Mouse (Mus musculus): ENCODE measurements around the gene Hectd4. TPM values are rescaled to one million over a fixed set of nuclear protein-coding genes. Genes with fewer than 3 reads are reported as not detected.
A peak's percentile ranks its signal among the peaks of the same experiment; 100 is the strongest.
"Not testable (repeated sequence)": the region's sequence is repeated elsewhere in the genome, so short reads cannot be mapped to it uniquely, and the experiment has no call there.

The Hectd4 gene
- polyA plus RNA-seq, 1 experiment from 2014 or later = 35.4 TPM

DNA sequence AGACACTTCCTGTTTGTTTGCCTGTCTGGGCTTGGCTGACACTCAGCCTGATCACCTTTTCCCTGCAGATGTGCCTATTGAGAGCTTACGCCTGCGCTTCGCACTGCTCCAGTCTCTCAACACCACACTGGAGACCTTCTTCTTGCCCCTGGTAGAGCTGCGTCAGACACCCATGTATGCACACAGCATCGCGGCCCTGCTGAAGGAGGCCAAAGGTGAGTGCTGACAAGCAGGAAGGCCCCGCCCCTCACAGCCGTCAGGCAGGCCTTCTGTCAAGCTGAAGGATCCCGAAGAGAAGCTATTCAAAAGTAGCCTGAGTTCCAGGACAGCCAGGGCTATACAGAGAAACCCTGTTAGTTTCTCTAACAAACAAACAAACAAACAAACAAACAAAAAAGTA, 139.2 kb downstream of the Hectd4 start:
- no peak overlapping the region for H3K4me3 ChIP-seq (replicated peaks; ENCODE audit: low read depth, low read length)
- H3K4me1 ChIP-seq (ENCODE audit: control insufficient read depth, insufficient read depth, low read length) = no peaks in the 10 kb centered on the region
- H3K9me3 ChIP-seq (ENCODE audit: control insufficient read depth, low read length) = no peaks in the 10 kb centered on the region
- no peak overlapping the region for H3K9ac ChIP-seq (replicated peaks; ENCODE audit: low read length)
- H3K36me3 ChIP-seq (ENCODE audit: control insufficient read depth, insufficient read depth, low read length) = peaks cover 99% of the 10 kb centered on the region
- ATAC-seq (ENCODE audit: low FRiP score, low TSS enrichment) (no peak), DNase-seq (no peak)
- H3K4me2 ChIP-seq (ENCODE audit: low read length) = no peak overlapping the region
- 80% methylated on average over 9 of the region's 9 CpGs for WGBS
- no peak overlapping the region for H3K27ac ChIP-seq (replicated peaks; ENCODE audit: low read depth, low read length)
- no peaks in the 10 kb centered on the region for H3K27me3 ChIP-seq (ENCODE audit: control insufficient read depth, insufficient read depth, low read length)

DNA sequence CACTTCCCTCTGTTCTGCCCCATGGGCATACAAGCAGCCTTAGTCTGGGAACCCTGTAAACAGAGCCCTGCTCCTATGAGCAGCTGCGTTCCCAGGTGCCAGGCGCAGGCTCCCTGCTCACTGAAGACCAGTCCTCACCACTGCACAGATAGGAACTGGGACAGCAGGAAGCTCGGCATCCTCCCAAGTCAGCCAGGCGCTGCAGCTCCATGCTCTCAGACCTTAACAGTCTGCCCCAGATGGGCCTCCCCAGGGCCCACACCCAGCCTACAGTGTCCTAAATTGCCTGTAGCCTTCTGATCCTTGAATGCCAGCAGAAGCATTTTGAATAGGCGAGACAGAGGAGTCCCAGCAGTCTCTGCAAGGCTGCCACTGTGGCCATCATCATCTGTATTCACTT, 141.7 kb downstream of the Hectd4 start:
- no peaks in the 10 kb centered on the region for H3K27me3 ChIP-seq (ENCODE audit: control insufficient read depth, insufficient read depth, low read length)
- DNase-seq = no peak
- WGBS = 88% methylated on average over 5 of the region's 5 CpGs
- H3K36me3 ChIP-seq (ENCODE audit: control insufficient read depth, insufficient read depth, low read length) = peaks cover 100% of the 10 kb centered on the region
- H3K9ac ChIP-seq (replicated peaks; ENCODE audit: low read length) = no peak overlapping the region
- H3K9me3 ChIP-seq (ENCODE audit: control insufficient read depth, low read length) = no peaks in the 10 kb centered on the region
- no peak overlapping the region for H3K27ac ChIP-seq (replicated peaks; ENCODE audit: low read depth, low read length)
- no peak overlapping the region for H3K4me2 ChIP-seq (ENCODE audit: low read length)
- no peak overlapping the region for H3K4me3 ChIP-seq (replicated peaks; ENCODE audit: low read depth, low read length)
- ATAC-seq (ENCODE audit: low FRiP score, low TSS enrichment) = no peak
- H3K4me1 ChIP-seq (ENCODE audit: control insufficient read depth, insufficient read depth, low read length) = no peaks in the 10 kb centered on the region

DNA sequence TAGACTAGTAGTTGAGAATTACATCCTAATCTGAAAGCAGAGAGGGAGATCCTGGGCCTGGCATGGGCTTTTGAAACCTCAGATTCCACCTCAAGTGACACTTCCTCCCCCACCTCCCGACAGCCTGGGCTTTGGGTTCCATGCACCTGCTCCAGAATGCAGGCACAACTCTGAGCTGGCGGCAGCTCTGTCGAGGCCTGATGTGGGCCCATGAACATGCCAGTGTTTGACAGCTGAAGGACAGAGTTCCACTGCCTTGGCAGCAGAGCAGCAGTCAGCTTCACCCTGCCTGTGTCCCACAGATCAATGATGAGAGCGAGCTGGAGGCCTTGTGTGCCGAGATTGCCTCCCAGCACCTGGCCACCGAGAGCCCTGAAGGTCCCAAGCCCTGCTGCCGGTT, 143.4 kb downstream of the Hectd4 start:
- H3K36me3 ChIP-seq (ENCODE audit: control insufficient read depth, insufficient read depth, low read length) = peaks cover 99% of the 10 kb centered on the region

DNA sequence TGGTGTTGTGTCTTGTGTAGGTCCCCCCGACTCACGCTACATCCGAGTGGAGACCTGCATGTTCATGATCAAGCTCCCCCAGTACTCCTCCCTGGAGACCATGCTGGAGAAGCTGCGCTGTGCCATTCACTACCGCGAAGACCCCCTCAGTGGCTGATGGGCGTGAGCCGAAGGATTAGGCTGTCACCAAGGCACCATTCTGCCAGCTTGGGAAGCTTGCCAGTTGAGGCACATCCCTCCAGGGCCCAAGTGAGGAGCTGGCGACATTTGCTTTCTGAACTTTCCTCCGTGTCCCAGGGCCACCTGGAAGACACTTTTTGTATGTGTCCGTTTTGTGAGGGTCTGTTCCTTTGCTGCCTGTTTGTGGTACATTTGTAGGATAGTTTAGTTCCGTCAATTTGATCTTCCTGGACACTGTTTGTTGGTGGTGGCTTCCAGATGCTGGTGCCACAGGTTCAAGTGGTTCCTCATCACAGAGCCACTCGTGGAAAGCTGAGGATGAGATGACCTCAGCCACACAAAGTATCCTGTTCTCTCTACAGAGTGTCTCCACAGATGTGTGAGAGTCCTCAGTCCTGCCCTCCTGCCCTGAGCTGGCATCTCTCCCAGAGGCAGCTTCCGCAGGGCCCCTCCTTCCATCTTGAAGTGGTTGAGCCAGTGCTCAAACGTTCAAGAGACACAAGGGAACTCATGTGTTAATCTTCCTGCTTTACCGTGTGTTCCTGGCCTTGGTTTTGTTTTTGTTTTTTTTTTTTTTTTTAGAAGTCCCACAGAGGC, 146.6 kb downstream of the Hectd4 start:
- H3K4me2 ChIP-seq (ENCODE audit: low read length) = no peak overlapping the region
- no peak overlapping the region for H3K9ac ChIP-seq (replicated peaks; ENCODE audit: low read length)
- H3K36me3 ChIP-seq (ENCODE audit: control insufficient read depth, insufficient read depth, low read length) = peaks cover 94% of the 10 kb centered on the region
- no peak overlapping the region for H3K4me3 ChIP-seq (replicated peaks; ENCODE audit: low read depth, low read length)
- H3K4me1 ChIP-seq (ENCODE audit: control insufficient read depth, insufficient read depth, low read length) = no peaks in the 10 kb centered on the region
- no peaks in the 10 kb centered on the region for H3K27me3 ChIP-seq (ENCODE audit: control insufficient read depth, insufficient read depth, low read length)
- peak; percentile 32 for DNase-seq
- H3K9me3 ChIP-seq (ENCODE audit: control insufficient read depth, low read length) = no peaks in the 10 kb centered on the region
- no peak overlapping the region for H3K27ac ChIP-seq (replicated peaks; ENCODE audit: low read depth, low read length)
- WGBS = 79% methylated on average over 16 of the region's 16 CpGs
- no peak for ATAC-seq (ENCODE audit: low FRiP score, low TSS enrichment)

More for the DNA sequence above, 143.4 kb downstream of the Hectd4 start:
- no peak for DNase-seq
- whole genome bisulfite sequencing = 91% methylated on average over 7 of the region's 7 CpGs
- ATAC-seq (ENCODE audit: low FRiP score, low TSS enrichment) = no peak
- no peaks in the 10 kb centered on the region for H3K27me3 ChIP-seq (ENCODE audit: control insufficient read depth, insufficient read depth, low read length)
- H3K27ac ChIP-seq (replicated peaks; ENCODE audit: low read depth, low read length) = no peak overlapping the region
- no peak overlapping the region for H3K4me2 ChIP-seq (ENCODE audit: low read length)
- H3K4me3 ChIP-seq (replicated peaks; ENCODE audit: low read depth, low read length) = no peak overlapping the region
- H3K9me3 ChIP-seq (ENCODE audit: control insufficient read depth, low read length) = no peaks in the 10 kb centered on the region
- no peaks in the 10 kb centered on the region for H3K4me1 ChIP-seq (ENCODE audit: control insufficient read depth, insufficient read depth, low read length)
- H3K9ac ChIP-seq (replicated peaks; ENCODE audit: low read length) = no peak overlapping the region

DNA sequence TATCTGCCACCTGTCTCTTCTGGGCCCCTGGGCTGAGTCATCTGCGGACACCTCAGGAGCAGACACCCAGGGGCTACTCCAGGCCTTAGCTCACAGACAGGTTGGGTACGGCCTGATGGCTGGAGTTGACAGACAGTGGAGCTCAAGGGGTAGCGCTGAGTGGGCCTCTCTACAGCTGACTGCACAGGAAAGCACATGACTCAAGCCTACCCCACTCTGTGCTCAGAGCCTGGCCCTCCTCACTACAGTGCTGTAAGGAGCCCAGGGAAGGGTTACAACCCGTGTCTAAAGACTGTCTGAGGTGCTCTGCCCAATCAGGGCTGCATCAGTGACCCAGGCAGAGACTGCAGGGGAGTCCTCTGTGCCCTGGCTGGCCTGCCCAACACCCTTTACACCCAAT, 147.2 kb downstream of the Hectd4 start:
- peaks cover 94% of the 10 kb centered on the region for H3K36me3 ChIP-seq (ENCODE audit: control insufficient read depth, insufficient read depth, low read length)
- DNase-seq = no peak

DNA sequence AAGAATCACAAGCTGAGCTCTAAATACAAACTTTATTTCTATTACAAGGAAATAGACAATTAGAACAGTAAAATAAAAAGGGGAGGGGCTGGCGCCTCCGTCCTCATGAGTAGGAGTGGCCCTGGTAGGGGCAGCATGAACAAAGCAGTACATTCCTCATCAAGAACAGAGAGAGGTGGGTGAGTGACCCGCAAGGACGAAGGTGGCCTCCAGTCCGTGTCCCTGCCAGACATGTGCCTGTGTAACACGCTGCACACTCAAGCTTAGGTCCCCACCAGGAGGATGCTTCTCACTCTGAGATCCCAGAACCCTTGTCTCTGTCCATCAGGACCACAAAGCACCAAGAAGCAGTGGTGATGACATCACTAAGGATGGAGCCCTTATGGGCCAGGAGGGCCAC, 151.7 kb downstream of the Hectd4 start:
- no peak overlapping the region for H3K27ac ChIP-seq (replicated peaks; ENCODE audit: low read depth, low read length)
- no peak for DNase-seq
- no peaks in the 10 kb centered on the region for H3K9me3 ChIP-seq (ENCODE audit: control insufficient read depth, low read length)
- H3K36me3 ChIP-seq (ENCODE audit: control insufficient read depth, insufficient read depth, low read length) = peaks cover 91% of the 10 kb centered on the region
- no peaks in the 10 kb centered on the region for H3K27me3 ChIP-seq (ENCODE audit: control insufficient read depth, insufficient read depth, low read length)
- no peak overlapping the region for H3K4me2 ChIP-seq (ENCODE audit: low read length)
- H3K4me3 ChIP-seq (replicated peaks; ENCODE audit: low read depth, low read length) = no peak overlapping the region
- 88% methylated on average over 6 of the region's 6 CpGs for WGBS
- H3K4me1 ChIP-seq (ENCODE audit: control insufficient read depth, insufficient read depth, low read length) = no peaks in the 10 kb centered on the region
- no peak overlapping the region for H3K9ac ChIP-seq (replicated peaks; ENCODE audit: low read length)
- no peak for ATAC-seq (ENCODE audit: low FRiP score, low TSS enrichment)

More for the DNA sequence above, 147.2 kb downstream of the Hectd4 start:
- H3K4me1 ChIP-seq (ENCODE audit: control insufficient read depth, insufficient read depth, low read length) = no peaks in the 10 kb centered on the region
- WGBS = 87% methylated on average over 4 of the region's 4 CpGs
- H3K9me3 ChIP-seq (ENCODE audit: control insufficient read depth, low read length) = no peaks in the 10 kb centered on the region
- no peak overlapping the region for H3K9ac ChIP-seq (replicated peaks; ENCODE audit: low read length)
- no peaks in the 10 kb centered on the region for H3K27me3 ChIP-seq (ENCODE audit: control insufficient read depth, insufficient read depth, low read length)
- no peak for ATAC-seq (ENCODE audit: low FRiP score, low TSS enrichment)
- no peak overlapping the region for H3K4me3 ChIP-seq (replicated peaks; ENCODE audit: low read depth, low read length)
- no peak overlapping the region for H3K27ac ChIP-seq (replicated peaks; ENCODE audit: low read depth, low read length)
- no peak overlapping the region for H3K4me2 ChIP-seq (ENCODE audit: low read length)

DNA sequence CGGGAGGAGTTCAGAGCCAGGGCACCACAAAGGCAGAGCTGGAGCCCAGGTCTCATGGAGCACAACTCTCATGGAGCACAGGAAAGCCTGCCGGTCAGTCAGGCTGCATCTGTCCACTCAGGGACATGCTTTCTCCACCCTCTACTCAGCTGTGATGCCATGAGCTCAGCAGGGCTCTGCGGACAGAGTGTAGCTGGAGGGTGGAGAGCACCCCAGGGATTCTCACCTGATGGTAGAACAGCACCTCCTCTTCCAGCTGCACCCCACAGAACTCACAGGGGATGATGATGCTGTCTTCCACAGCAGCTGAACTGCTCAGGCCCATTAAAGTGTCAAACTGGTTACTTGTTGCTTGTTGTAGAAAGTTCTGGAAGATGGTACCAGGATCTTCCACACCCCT, 154.8 kb downstream of the Hectd4 start:
- Histone ChIP-seq H3K36me3 (ENCODE audit: control insufficient read depth, insufficient read depth, low read length) (peaks cover 91% of the 10 kb centered on the region), H3K4me2 (ENCODE audit: low read length) (no peak overlapping the region), H3K27ac (replicated peaks; ENCODE audit: low read depth, low read length) (no peak overlapping the region), H3K4me1 (ENCODE audit: control insufficient read depth, insufficient read depth, low read length) (no peaks in the 10 kb centered on the region), H3K27me3 (ENCODE audit: control insufficient read depth, insufficient read depth, low read length) (no peaks in the 10 kb centered on the region), H3K4me3 (replicated peaks; ENCODE audit: low read depth, low read length) (no peak overlapping the region), H3K9ac (replicated peaks; ENCODE audit: low read length) (no peak overlapping the region), H3K9me3 (ENCODE audit: control insufficient read depth, low read length) (no peaks in the 10 kb centered on the region)
- 90% methylated on average over 3 of the region's 3 CpGs for WGBS
- ATAC-seq (ENCODE audit: low FRiP score, low TSS enrichment) (no peak), DNase-seq (no peak)

DNA sequence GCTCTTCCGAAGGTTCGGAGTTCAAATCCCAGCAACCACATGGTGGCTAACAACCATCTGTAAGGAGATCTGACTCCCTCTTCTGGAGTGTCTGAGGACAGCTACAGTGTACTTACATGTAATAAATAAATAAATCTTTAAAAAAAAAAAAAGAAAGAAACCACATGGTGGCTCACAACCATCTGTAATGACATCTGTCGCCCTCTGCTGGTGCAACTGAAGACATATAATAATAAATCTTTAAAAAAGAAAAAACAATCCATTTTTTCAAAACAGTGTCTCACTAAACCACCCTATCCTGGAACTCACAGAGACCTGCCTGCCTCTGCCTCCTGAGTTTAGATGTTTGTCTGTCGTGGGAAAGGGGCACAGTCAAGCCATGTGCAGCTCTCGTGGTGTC, 157.0 kb downstream of the Hectd4 start:
- not testable (repeated sequence) for H3K4me1 ChIP-seq (ENCODE audit: control insufficient read depth, insufficient read depth, low read length); ATAC-seq (ENCODE audit: low FRiP score, low TSS enrichment)

DNA sequence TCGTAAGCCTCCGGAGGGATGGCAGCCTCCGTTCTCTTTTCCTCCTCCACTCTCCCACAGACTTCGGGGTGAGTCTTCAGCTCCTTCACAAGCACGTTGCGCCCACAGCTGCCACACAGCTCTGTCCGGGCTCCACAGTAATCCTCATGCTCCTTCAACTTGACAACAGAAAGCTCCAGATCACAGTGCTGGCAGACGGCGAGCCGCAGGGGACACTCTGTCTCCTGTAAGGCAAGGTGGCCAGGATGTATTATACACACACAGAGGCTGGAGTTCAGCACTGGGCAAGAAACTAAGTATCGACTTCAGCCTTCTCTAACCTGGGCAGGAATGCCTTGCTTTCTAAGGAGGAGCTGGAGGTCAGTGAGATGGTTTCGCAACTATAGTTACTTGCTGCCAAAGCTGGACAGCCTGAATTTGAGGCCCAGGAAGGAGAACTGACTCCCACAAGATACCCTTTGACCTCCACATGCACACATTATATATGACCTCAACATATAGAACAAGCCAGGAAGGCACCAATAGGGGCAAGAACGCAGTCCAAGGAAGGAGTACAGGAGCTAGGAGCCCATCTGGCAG, 158.7 kb downstream of the Hectd4 start:
- no peak for DNase-seq
- no peak overlapping the region for H3K9ac ChIP-seq (replicated peaks; ENCODE audit: low read length)
- H3K27ac ChIP-seq (replicated peaks; ENCODE audit: low read depth, low read length) = no peak overlapping the region
- WGBS = 94% methylated on average over 13 of the region's 13 CpGs
- no peak for ATAC-seq (ENCODE audit: low FRiP score, low TSS enrichment)
- no peaks in the 10 kb centered on the region for H3K27me3 ChIP-seq (ENCODE audit: control insufficient read depth, insufficient read depth, low read length)
- peaks cover 70% of the 10 kb centered on the region for H3K36me3 ChIP-seq (ENCODE audit: control insufficient read depth, insufficient read depth, low read length)
- no peak overlapping the region for H3K4me3 ChIP-seq (replicated peaks; ENCODE audit: low read depth, low read length)
- H3K4me1 ChIP-seq (ENCODE audit: control insufficient read depth, insufficient read depth, low read length) = peaks cover 7% of the 10 kb centered on the region; the same call in 1 of the 2 replicates
- no peaks in the 10 kb centered on the region for H3K9me3 ChIP-seq (ENCODE audit: control insufficient read depth, low read length)
- no peak overlapping the region for H3K4me2 ChIP-seq (ENCODE audit: low read length)

More for the DNA sequence above, 157.0 kb downstream of the Hectd4 start:
- DNase-seq = peak; percentile 65
- H3K27me3 ChIP-seq (ENCODE audit: control insufficient read depth, insufficient read depth, low read length); H3K27ac ChIP-seq (replicated peaks; ENCODE audit: low read depth, low read length); H3K4me2 ChIP-seq (ENCODE audit: low read length); H3K4me3 ChIP-seq (replicated peaks; ENCODE audit: low read depth, low read length); H3K9ac ChIP-seq (replicated peaks; ENCODE audit: low read length); H3K9me3 ChIP-seq (ENCODE audit: control insufficient read depth, low read length): not testable (repeated sequence)
- WGBS = 78% methylated on average over 5 of the region's 5 CpGs
- peaks cover 88% of the 10 kb centered on the region for H3K36me3 ChIP-seq (ENCODE audit: control insufficient read depth, insufficient read depth, low read length)
